Mouse (Mus musculus) gonadal fat pad, adult 2 months (tissue): Measurements from ENCODE around the gene Nip7. TPM values are rescaled to one million over a fixed set of nuclear protein-coding genes. Genes with fewer than 3 reads are reported as not detected.
"Not testable (repeated sequence)": the region's sequence is repeated elsewhere in the genome, so short reads cannot be mapped to it uniquely, and the experiment has no call there.

Source experiments
- DNase-seq: peaks from one replicate; pipeline ENCODE4 v3.0.0-alpha.2; 2012; ENCODE audit warnings: low read depth
- polyA plus RNA-seq: library from polyadenylated mRNA; depleted of rRNA; stranded (reverse); fragments of >200 nt; gene quantifications from 2 replicates; pipeline ENCODE4 v1.2.3, GENCODE M21; 2012; rRNA removed

Nip7 gene
- polyA plus RNA-seq, 1 experiment, result 18.1 TPM

DNA sequence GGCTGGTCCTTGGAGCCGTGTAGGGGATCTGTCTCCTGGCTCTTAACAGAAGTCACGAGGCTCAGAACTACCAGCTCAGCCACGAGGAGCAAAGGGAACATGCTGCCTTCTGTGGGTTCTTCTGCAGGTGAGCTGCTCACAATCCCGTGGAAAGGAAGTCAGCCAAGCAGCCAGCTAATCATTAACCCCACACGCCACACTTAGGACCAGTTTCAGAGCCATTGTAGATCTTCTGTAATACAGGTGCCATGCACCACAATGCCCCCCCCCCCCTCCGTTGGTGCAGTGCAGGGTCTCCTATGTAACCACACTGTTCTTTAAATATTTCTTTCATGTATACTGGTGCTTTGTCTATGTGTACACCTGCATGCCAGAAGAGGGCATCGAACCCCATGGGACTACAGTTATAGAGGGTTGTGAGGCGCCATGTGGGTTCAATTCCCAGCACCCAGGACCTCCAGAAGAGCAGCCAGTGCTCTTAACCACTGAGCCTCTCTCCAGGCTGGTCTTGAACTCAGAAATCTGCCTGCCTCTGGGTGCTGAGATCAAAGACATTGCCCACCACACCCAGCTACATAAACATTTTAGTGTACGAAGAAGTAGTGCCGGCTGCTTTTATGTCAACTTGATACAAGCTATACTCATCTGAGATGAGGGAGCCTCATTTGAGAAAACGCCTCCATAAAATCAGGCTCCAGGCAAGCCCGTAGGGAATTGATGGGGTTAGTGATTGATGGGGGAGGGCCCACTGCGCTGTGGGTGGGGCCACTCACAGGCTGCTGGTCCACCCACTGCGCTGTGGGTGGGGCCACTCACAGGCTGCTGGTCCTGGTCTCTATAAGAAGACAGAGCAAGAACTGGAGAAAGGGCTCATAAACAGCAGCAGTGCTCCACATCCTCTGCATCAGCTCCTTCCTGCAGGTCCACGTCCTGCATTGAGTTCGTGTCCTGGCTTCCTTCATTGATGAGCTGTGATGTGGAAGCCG, 9.1 kb downstream of the Nip7 start, which contains the start of gene Tmed6:
TSS of gene Tmed6 (minus strand) at position 134 of the 986 bp plus-strand sequence.
- DNase-seq, result no peak

DNA sequence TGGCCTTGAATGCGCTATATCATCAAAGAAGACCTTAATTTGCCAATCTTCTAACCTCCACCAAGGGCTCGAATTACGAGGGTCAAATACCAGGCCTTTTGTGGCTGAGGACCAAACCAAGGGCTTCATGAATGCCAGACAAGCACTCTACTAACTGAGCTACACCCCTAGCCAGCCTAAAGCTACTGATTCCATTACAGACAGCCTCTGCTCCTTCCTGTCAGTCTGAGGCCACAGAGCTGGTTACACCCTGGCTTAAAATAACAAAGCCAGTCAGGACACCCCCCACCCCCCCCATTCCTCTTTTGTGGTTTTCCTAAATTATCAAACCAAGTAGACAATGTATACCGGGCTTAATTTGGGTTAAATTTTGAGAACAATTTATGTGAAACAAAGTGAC, 17.0 kb downstream of the Nip7 start:
- no peak for DNase-seq

DNA sequence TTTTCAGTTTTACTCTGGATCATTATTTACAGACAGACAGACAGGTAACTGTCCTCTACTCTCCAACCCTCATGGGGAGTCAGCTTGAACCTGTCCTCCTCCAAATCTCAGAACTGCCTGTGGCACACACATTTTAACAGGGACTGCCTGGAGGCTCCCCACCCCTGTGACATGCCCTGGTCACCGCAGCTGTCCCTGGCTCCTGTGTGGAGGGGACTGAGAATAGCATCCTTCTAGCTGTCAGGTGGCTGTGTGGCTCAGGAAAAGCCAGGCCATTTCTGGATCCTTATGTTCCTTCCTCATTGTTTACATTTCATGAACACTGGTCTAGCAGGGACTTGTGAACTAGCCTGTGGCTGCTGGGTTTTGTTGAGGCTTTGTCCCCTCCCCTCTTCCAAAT, 17.5 kb downstream of the Nip7 start:
- no peak for DNase-seq

DNA sequence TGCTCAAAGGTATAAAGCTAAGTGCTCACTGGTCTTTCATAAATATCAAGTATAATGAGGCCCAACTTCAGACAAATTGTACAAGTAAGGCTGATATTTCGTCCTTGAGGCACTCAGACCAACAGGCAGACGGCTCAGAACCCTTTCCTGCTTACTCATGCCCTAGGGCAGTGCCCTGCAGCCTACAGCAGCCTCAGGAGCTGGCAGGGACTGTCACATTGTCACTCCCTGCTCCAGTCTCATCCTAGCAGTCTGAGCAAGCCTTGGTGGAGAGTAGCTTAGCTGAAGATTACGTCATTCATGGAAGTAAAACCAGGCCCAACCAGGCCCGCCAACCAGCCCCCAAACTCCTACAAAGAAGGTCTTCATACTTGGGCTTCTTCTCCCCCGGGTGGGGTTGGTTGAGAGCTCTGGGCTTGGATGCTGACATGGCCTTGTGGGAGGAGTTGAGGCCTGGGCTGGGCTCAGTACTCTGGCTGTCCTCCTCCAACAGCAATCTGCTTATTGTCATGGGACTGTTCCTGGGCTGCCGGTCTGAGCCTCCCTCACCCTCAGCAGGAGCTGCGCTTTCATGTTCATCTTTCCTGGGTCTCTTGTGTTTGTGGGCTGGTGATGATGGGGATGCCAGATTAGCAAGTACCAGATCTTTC, 19.7 kb downstream of the Nip7 start:
- DNase-seq, result no peak

DNA sequence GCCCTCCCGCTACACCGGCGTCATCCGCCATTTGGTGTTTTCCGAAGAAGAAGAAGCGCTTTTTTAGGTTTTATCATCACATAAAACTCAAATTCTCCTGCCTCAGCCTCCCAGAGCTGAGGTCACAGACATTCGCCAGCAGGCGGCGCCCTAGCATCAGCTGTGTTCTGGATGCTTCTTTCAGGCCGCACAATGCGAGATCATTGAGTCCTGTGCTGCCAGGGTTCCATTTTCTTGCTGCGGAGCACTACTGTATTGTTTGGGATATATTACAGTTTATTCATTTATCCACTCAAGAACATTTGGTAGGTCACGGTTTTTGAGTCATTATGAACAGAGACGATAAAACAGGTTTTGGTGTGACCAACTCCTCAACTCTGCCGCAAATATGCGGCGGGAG, 28.7 kb downstream of the Nip7 start:
- DNase-seq, result no peak

DNA sequence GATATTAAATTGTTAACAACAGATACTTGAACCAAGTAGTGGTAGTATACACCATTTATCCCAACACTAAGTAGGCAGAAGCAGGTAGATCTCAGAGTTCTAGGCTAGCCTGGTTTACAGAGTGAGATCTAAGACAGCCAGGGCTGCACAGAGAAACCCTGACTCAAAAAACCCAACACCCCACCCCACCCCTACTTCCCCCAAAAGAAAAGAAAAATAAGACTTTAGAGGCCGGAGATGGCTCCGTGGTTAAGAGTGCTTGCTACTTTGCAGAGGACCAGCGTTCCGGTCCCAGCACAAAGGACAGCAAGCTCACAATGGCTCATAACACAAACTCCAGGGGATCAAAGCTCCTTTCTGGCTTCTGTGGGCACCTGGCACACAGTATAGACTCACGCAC, 29.3 kb downstream of the Nip7 start:
- DNase-seq, result no peak

DNA sequence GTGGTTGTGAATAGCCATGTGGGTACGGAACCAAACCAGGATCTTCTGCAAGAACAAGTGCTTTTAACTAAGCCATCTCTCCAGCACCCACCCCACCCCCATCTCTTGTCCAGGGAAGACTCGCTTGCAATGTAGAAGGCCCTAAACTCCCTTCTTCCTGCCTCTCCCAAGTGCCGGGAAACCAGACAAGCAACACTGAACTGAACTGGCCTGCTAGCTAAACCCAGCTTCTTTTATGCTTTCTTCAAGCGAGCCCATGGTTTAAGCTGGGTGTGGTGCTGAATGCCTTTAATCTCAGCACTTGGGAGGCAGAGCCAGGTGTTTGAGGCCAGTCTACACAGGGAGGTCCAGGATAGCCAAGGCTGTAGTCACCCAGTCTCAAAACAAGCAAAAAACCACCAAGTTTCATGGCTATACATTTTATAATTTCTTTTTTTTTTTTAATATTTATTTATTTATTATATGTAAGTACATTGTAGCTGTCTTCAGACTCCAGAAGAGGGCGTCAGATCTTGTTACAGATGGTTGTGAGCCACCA, 31.9 kb downstream of the Nip7 start:
- DNase-seq, result no peak

DNA sequence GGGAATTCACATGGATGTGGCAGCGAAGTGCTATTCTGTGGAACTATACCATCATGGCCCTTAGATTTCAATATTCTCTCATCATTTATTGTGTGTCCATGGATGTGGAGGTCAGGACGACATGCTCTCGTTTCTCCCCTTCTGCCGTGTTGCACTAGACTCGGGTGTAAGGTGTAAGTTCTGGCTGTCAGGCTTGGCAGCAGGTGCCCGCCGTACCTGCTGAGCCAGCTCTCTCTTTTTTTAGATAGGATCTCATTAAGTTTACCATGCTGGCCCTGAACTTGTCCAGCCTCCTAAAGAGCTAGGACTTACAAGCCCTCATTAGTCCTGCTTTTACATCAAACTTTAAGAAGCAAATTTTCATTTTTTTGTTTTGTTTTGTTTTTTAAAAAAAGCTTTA, 33.9 kb downstream of the Nip7 start:
- DNase-seq, result no peak

DNA sequence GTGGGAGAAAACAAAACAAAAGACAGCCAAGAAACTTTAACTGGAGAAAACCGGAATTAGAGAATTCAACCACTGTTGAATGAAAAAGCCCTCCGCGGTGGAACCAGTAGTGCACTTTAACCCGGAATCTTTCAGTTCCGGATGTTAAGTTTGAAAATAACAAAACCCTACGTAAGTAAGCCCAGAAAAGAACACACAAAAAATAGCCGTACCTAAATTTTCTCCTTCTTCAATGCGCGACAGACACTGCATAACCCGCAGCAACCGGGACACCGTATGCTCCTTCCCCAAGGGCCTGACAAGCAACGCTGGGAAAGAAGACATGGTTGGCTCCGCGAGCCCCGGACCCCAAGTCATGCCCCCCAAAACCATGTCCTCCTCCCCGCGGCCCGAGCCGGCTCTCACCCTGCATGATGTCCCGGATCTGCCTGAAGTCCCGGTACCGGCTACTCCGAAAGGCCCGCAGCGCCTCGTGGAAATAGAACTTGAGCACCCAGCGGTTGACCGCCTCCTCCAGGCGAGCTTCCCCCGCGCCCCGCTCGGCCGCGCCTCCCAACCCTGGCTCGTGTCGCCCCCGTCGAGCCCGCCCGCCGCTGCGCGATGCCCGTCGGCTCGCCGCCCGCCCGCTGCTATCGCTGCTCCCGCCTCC, 39.2 kb downstream of the Nip7 start:
- no peak for DNase-seq

DNA sequence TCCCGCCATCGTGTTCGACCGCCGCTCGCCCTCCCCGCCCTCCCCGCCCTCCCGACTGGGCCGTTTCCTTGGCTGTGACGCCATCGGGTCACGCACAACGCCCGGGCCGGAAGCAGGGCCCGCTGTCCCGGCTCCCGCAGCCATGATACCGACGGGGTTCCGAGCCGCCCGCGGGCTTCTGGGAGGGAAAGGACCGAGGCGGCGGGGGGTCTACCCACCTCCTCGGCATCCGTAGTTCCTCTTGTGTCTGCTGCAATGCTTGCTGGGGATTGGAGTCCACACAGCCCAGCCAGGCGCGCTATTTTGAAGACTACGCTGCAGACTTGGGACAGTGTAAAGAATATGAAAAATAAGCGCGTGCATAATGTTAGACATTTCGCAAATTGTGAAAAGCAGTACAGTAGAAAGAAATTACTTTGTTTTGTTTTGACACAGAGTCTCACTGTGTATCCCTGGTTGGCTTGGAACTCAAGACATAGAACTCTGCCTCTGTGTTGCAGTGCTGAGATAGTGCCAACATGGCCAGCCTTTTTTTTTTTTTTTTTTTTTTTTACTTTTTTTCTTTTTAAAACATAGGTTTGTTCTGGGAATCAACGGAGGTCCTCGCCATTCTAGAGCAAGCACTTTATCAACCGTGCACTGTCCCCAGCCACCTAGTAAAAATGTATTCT, 39.8 kb downstream of the Nip7 start, which contains the start of gene Terf2:
TSS of gene Terf2 (minus strand) at position 182 of the 671 bp plus-strand sequence.
- DNase-seq, result no peak

DNA sequence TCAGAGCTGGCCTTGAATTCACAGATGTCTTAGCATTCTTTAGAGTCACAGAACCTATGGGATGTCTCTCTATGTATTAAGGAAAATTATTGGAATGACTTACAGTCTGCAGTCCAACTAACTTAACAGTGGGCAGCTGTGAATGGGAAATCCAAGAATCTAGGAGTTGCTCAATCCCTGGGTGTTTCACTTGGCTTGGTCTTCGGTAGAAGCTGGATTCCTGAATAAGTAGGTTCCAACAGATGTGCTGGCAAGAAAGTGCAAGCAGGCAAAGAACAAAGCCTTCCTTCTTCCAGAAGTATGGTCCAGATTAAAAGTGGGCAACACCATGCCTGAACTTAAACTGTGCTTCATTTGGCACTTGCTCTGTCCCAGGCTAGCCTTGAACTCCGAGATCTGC, 44.0 kb downstream of the Nip7 start:
- peak; percentile 79 for DNase-seq

DNA sequence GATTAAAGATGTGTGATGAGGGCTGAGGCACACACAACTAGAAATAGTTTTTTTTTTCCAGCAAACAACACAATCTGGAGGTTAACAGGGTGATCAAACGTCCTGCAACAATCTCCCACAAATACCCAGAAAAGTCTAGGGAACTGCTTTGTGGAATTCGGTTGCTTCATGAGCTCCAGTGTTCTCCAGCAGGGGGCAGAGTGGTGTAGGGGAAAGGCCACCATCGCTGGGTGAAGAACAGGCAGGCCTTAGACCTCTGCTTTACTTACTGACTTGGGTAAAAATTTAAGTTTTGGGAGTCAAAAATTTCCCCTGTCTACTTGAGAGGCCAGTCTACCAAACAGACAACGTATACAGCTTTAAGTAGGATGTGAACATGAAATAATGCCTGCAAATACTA, 47.9 kb downstream of the Nip7 start:
- no peak for DNase-seq

DNA sequence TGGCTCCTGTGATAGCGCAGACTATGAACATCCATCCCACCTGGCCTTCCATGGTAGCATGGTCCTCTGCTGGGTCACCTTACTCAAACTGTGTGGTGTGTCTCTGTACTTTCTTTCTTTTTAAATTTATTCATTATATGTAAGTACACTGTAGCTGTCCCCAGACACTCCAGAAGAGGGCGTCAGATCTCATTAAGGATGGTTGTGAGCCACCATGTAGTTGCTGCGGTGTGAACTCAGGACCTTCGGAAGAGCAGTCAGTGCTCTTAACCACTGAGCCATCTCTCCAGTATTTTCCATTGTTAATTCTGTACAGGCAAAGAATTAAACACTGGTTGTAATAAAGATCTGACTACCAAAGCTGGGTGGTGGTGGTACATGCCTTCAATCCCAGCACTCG, 51.4 kb downstream of the Nip7 start:
- DNase-seq, result not testable (repeated sequence)

DNA sequence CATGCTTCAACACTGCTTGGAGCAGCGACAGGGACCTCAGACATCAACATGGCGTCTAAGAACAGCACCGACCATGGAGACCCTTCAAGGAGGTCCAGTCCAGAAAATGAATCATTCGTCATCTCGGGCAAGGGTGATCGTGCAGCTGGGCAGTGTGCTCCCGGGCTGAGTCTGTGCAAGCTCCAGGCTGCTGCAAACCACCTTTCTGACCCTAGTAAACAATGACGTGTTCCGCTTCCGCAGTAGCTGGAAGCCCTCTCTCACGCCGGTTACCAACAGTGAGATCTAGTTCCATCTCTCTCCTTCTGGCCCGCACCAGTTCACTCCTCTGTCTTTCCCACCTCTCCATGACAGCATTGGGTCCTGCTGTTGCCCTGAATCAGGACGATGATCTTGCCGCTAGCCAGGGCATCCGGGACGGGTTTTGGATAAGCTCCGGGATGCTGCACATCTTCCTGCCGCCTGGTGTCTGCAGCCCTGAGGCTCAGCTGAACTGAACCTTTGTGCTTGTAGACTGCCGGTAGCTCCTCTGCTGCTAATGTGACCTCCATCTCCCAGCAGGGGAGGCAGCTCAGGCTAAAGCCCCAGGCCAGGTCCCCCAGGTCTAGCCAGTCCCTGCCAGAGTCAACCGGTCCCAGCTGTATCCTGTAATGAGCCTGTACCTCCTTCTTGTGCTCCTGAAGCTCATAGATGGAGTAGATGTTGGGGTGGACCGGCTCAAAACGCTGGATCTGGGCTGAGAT, 52.5 kb downstream of the Nip7 start:
- no peak for DNase-seq

DNA sequence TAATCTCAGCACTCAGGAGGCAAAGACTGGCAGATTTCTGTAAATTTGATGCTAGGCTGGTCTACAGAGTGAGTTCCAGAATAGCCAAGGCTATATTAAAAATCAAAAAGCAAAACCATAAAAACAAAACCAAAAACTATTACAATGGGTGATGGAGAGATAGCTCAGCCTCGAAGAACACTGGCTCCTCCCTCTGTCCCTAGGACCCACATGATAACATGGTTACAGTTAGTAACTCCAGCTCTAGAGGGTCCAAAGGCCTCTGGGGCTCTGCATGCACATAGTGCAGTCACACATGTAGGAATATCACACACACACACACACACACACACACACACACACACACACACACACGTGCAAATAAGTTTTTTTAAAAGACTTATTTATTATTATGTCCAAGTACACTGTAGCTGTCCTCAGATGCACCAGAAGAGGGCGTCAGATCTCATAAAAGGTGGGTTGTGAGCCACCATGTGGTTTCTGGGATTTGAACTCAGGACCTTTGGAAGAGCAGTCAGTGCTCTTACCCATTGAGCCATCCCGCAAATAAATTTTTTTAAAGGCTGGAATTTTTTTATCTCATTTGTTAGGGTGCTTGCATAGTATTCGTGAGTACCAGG, 53.2 kb downstream of the Nip7 start:
- no peak for DNase-seq

Other genes with a start within 250 kb of the Nip7 start
- 1.5 and 2.3 TPM in 2 replicates for gene Has3, start 186.6 kb upstream of the Nip7 start, polyA plus RNA-seq
- gene Utp4, start 163.2 kb upstream of the Nip7 start, polyA plus RNA-seq, result 21.3 and 23.9 TPM in 2 replicates
- gene Sntb2, start 121.1 kb upstream of the Nip7 start, polyA plus RNA-seq, result 8.4 and 8.9 TPM in 2 replicates
- 24.2 and 28.1 TPM in 2 replicates for gene Vps4a, start 25.7 kb upstream of the Nip7 start, polyA plus RNA-seq
- gene Pdf, start 8.3 kb upstream of the Nip7 start, polyA plus RNA-seq, result 22.6 and 25.4 TPM in 2 replicates
- gene Cog8, start 188 bp upstream of the Nip7 start, polyA plus RNA-seq, result 41.3 and 52.7 TPM in 2 replicates
- gene Tmed6, start 8.8 kb downstream of the Nip7 start, polyA plus RNA-seq, result 102 and 122 TPM in 2 replicates
- 10.7 and 11.7 TPM in 2 replicates for gene Terf2, start 39.7 kb downstream of the Nip7 start, polyA plus RNA-seq
- gene Cyb5b, start 93.8 kb downstream of the Nip7 start, polyA plus RNA-seq, result 216 and 287 TPM in 2 replicates
- 23.6 and 29.1 TPM in 2 replicates for gene Nfat5, start 236.6 kb downstream of the Nip7 start, polyA plus RNA-seq